Mouse (Mus musculus): ENCODE measurements around the gene Gm16181.

Gene Gm16181

DNA sequence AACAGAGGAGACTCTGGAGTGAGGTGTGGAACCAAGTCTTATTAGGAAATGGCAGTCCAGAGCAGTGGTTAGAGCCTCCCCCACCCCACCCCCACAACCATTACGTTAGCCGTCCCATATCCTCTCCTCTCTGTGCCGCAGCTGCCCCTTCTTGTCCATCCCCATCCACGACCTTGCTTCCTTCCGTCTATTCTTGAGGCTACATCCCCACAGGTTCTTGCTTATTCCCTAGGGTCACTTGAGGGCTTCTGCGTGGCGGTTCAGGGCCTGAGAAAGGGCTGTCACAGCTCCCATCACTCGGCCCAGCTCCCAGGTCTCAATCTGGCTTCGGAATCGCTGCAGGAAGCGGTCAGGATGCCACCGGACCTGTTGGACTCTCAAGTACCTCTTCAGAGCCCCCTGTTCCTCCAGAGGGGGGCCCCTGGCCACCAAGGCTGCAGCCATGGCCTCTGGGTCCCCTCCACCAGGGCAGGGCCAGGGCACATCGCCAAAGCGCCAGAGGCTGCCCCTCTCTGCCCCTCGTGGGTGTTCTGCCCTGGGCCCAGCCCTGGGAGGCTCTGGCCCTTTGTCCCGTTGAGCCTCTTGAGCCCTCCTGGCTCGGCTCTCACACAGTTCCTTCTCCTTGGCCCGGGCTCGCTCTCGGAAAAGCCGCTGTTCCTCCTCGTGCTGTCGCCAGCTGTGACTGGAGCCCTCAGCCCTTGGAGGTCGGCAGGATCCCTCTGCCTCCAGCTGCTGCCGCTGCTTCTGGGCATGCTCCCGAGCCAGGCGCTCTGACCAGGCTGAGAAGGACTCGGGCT is at the start of gene Gm16181:
TSS of gene Gm16181 (plus strand) at position 679 of the 797 bp plus-strand sequence.
- DNase-seq (ENCODE audit: low read depth): no peak

DNA sequence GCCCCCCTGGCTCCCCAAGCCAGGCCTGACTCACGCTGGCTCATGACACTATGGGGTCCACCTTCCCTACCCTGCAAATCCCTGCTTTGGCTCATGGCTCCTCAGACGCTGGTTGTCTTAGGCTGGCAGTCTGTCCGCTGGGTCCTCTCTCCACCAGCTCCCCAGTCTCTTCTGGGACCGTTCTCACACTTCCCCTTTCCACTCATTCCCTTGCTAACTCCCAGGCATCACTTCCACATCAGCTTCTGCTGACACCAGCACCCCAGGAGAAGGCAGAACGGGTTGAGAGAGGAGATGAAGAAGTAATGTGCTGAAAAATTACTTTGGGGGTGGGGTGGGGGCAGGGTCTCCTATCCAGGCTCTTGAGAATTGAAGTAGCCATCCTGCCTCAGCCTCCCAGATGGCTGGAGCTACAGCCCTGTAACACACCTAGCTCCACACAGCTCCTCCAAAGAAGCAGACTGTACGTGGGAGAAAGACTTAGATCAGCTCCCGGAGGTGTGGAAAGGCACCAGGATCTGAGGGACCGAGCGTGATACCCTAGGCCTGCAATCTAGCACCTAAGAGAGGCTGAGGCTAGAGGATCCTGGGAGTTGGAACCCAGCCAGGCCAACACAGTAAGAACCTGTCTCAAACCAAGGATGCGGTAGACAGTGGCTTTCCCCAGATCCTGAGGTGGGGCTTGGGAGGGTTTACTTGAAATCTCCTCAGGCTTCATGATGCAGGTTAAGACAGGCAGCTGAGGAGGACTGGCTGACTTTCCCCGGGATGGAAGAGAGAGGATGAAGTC is 48.0 kb upstream of the Gm16181 start:
- no peak for DNase-seq (ENCODE audit: low read depth)

DNA sequence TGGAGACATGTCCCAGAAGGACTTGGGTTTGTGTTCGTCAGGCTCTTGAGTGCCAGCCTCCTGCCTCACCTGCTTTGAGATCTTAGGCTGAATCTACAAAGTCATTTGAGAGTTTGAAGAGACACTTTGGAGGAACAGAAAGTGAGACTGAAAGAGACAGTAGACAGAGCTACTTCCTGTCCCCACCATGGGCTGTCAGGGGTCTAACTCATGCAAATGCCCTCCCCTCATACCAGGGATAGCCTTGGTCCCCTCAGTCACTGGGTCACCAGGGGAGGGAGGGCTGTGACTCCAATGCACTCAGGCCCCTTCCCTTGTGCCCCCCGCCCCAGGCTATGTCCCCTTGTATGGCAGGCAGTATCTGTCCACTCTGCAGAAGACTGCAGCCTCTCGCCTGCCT is 47.3 kb upstream of the Gm16181 start:
- no peak for DNase-seq (ENCODE audit: low read depth)

DNA sequence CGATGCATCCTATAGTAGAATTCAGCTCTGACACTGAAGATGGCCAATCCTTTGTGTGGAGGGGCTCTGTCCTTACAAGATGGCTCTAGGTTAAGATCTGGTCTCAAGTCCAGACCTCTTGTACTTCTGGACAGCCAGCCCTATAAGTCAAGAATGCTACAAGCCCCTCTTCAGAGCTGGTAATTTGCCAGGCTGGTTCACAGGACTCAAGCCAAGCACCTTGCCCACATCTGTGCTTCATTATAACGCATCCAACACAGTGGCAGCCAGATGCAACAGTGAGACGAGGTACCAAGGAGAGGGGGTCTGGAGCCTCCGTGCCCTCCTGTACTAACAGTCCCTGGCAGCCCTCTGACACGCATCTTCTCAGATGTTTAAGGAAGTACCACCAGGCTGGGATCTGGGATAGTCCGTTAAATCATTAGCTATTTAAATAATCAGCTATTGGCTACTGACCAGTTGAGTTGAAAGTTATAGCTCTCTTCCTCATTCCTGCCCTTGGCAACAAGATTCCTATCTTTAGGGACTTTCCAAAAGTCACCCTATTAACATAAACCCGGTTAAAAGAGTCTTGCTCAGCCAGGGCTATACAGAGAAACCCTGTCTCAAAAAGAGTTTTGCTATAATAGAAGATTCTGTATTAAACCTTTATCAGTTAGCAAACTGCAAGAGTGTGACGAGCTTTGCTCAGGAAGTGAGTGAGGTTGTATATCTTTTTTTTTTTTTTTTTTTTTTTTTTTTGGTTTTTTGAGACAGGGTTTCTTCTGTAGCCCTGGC is 46.2 kb upstream of the Gm16181 start:
- DNase-seq (ENCODE audit: low read depth): no peak

DNA sequence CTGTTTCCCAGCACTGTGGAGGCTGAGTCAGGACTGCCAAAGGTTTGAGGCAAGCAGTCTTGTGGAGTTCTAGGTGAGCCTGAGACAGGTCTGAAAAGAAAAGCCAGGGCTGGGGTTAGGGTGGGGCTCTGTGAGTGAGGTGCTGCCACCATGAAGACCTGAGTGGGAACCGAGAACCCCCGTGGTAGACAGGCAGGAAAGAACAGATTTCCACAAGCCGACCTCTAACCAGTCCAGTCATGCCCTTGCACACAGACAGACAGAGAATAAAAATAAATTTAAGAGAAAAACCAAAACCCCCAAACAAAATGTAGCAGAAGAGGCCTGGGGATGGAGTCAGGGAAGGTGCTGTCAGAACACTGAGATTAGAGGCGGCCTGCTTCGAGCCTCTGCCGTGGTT is 45.3 kb upstream of the Gm16181 start:
- no peak for DNase-seq (ENCODE audit: low read depth)

DNA sequence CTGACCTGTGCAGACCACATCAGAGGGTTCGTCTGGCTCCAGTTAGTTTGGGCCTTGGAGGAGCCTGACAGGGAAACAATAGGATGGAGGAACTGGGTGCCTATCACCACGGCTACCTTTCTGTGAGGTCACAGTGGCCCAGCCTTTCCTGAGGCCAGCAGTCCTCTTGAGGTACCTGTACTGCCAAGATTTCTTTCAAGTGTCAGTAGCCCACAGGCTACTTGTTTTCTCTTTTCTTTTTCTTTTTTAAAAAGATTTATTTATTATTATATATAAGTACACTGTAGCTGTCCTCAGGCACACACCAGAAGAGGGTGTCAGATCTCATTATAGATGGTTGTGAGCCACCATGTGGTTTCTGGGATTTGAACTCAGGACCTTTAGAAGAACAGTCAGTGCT is 44.7 kb upstream of the Gm16181 start, which contains the start of gene Aif1:
TSS of gene Aif1 (minus strand) at position 101 of the 400 bp plus-strand sequence.
- no peak for DNase-seq (ENCODE audit: low read depth)

DNA sequence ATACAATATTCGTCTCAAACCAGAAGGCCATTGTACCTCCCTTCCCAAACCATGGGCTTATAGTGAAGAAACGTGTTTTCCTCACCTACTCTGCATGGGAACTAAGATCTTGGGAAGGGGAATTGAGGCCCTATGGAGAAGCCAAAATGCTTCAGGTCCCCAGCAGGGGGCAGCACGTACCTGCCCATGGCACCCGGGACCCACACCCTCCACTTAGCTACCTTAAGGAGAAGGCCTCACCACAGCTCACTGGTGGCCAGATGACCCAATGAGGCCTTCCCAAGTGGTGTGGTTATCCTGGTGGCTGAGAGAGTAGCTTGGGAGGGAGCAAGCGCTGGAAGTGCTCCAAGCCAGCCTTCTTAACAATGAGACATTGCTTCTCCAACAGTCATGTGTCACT is 42.1 kb upstream of the Gm16181 start:
- DNase-seq (ENCODE audit: low read depth): no peak

DNA sequence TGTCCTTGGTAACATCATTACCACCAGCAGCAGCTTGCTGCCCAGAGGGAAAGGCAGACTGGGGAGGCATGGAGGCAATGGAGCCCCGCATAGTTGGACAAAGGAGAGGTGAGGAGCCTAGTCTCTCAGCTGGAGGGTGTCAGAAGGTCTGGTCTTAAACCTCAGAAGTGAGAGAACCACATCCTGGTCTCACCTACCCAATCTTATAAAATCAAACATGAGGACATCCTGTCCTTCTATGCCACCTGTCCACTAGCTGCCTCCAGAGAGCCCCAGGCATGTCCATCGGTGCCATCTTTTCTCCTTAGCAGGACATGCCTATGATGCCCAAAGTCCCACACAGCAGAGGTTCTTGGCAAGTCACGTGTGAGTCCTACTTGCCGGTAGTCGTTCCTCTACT is 40.5 kb upstream of the Gm16181 start:
- no peak for DNase-seq (ENCODE audit: low read depth)

DNA sequence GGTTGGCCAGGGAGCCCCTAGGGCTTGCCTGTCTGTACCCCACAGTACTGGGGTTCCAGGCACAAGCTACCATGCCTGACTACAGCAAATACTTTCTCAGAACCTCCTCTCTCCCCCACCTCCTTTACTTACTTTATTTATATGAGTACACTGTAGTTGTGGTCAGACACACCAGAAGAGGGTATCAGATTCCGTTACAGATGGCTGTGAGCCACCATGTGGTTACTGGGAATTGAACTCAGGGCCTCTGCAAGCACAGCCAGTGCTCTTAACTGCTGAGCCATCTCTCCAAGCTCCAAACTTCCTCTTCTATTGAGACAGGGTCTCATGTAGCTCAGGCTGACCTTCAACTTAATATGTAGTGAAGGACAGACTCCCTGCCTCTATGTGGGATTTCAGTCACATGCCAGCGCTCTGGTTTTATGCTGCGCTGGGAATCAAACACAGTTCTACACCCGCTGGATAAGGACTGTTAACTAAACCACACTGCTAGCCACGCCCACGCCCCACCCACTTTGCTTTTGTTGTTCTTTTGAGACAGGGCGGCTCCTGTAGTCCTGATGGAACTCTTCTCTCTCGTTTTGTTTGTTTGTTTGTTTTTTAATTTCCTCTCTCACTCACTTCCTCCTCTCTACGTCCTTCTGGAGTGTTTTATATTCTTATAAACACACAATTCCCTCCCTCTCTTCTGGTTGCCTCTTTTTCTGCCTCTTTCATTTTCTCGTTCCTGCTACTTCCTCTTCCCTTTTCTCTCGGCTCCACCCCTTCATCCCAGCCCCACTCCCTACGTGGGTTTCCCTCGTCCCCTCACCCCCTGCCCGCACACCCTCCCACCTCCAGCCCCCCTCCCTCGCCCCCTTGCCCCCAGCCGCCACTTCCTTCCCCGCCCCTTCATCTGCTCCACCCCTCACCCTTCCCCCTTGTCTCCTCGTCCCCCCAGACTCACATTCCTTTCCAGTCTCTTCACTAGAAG is 34.7 kb upstream of the Gm16181 start:
- DNase-seq (ENCODE audit: low read depth): no peak

DNA sequence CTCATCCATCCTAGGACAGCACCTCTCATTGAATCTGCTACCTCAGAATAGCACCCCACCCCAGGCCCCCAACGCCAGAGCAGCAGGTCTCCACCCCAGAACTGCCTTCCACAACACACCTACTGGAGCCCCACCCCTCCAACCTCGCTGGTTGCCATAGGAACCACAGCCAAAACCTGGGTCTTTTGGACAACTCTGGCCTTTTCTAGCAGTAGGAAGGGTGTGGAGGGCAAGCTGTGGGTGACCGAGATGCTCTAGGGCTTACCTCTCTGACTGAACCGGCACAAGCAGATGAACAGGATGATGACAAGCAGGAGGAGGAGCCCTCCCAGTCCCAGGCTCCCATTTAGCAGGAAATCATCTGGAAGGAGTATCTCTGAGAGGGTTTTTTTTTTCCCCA is 34.0 kb upstream of the Gm16181 start:
- DNase-seq (ENCODE audit: low read depth): no peak

DNA sequence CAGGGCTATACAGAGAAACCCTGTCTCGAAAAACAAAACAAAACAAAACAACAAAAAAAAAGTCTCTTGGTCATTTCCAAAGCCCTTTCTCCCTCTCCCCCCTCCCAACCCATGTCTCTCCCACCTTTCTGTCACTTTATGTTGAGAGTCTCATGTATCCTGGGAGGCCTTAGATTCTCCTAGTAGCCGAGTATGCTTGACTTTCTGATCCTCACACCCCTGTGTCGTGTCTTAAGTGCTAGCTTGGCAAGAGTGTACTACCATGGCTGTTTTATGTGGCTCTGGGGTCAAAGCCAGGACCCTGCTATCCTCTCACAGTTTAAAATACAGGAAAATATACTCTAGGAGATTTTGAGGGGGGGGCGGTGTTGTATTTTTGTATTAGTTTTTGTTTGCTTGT is 33.3 kb upstream of the Gm16181 start:
- DNase-seq (ENCODE audit: low read depth): no peak

DNA sequence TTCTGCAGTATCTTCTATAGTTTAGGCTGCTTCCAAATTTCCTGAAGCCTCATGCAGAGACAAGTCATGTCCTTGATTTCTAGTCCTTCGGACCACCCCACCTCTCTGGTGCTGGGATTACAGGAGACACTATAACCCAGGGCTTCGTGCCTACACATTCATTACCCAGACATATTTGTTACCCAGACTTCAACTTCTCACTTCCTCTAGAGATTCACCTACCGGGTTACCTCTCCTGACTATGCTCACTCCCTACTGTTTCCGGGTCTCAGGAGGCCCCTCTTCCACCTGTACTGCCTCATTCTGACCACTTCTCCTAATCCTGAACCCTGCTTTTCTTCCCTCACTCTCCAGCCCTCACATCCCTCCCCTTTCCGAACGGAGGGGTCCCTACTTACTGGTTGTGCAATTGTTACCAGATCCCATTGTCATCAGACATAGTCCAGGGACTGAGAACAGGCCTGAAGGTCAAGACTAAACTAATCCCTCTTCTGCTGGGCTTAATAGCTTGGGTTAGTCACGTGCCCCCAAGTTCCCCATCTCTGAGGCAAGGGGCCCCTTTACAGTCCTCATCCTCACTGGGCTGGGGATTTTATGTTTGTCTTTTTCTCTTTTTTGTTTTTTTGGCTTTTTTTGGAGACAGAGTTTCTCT is 32.5 kb upstream of the Gm16181 start, which contains the start of gene Lst1:
TSS of gene Lst1 (minus strand) at position 481 of the 652 bp plus-strand sequence.
- no peak for DNase-seq (ENCODE audit: low read depth)

DNA sequence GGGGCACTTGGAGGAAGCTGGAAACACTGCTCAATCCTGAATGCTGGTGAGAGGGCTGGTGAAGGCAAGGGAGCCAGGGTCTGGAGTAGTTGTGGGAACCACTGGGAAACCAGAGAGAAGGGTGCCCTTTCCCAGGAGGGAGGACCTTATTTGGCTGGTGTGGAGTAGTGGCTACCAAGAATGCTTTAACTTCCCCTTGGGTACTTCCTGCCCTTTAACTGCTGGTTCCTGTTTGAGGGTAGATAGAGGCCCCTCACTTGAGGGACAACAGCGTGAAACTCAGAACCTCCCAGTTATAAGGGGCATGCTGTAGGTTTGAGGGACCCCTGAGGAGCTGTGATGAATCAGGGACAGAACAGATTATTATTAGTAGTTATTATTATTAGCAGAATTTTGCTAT is 31.4 kb upstream of the Gm16181 start:
- no peak for DNase-seq (ENCODE audit: low read depth)

DNA sequence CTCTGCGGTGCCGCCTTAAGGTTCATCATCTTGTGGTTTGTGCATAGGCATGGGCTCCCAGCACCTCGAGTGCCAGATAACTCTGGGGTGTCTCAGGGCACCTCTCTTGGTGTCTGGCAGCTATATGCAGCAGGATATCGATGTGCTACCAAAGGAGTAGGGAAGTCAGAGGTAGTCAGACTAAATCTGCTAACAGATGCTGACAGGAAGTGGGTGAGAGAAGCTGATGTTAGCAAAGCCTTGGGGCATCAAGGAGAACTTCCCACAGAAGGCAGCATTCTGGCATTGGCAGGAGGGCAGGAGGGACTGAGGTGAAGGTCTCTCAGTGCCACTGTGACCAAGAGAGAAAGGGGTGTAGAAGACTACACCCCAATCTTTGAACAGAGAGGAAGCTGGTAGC is 30.5 kb upstream of the Gm16181 start:
- DNase-seq (ENCODE audit: low read depth): no peak

DNA sequence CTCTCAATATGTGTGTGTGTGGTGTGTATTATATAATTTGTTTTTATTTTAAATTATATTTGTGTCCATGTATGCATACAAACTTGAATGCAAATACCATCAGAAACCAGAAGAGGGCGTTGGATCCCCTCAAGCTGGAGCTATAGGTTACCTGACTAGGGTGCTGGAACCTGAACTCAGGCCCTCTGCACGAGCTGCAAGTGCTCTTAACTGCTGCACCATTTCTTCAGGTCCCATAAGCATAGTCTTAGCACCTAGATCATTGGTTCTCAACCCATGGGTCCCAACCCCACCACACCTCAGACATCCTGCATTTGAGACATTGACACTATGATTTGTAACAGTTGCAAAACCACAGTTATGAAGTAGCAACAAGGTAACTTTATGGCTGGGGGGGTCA is 28.9 kb upstream of the Gm16181 start:
- no peak for DNase-seq (ENCODE audit: low read depth)

DNA sequence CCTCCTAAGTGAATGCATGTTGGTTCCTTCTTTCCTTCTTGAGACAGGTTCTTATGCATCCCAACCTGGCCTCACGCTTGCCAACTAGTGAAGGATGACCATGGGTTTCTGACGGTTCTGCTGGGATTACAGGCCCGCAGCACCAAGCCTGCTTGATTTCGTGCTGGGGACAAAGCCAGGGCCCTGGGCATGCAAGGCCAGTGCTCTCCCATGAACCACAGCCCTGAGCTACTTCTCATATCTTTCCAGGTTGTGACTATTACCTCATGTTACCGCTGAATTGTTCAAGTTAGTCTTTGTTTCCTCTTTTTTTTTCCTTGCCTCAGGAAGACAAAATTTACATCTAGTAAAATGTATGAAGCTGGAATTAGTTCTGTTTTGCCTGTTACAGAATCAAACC is 27.7 kb upstream of the Gm16181 start:
- DNase-seq (ENCODE audit: low read depth): no peak

DNA sequence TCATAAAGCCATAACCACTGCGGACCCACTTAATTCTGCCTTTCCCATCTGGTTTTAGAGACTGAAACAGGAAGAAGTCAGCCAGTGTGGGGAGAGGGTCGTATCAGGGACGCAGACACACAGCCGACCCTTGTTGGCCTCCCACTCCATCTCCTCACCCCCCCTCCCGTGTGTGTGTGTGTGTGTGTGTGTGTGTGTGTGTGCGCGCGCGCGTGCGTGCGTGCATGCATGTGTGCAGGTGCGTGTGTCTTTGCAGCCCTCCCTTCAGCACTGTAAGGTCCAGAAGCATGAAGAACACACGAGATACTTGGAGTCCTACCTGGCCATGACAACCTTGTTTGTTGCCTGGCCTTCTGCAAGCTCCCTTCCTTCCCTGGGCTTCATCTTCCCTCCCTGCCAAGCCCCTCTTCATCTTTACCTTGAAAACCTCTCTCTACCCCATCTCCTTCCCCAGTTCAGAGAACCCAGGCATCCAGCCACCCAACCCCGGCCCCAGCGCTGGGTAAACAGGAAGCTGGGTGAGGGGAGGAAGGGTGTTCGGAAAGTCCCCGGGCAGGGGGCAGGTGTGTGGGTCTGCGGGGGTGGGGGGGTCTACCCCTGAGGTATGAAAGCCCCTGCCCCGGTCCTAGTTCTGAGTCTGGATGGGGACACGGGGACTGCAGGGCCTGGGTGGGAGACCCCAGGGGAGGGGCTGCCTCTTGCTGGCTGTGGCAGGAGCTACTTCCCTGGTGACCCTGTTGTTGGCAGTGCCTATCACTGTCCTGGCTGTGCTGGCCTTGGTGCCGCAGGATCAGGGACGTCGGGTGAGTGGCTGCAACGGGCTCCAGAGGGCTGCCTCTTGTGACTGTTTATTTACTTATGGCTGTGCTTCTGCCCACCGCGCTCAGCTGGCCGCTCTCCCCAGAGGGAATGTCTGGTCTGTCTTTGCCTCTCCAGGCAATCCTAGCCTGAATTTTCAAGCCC is 26.5 kb upstream of the Gm16181 start, which contains the start of gene Ltb:
TSS of gene Ltb (plus strand) at position 559 of the 963 bp plus-strand sequence.
- no peak for DNase-seq (ENCODE audit: low read depth)

DNA sequence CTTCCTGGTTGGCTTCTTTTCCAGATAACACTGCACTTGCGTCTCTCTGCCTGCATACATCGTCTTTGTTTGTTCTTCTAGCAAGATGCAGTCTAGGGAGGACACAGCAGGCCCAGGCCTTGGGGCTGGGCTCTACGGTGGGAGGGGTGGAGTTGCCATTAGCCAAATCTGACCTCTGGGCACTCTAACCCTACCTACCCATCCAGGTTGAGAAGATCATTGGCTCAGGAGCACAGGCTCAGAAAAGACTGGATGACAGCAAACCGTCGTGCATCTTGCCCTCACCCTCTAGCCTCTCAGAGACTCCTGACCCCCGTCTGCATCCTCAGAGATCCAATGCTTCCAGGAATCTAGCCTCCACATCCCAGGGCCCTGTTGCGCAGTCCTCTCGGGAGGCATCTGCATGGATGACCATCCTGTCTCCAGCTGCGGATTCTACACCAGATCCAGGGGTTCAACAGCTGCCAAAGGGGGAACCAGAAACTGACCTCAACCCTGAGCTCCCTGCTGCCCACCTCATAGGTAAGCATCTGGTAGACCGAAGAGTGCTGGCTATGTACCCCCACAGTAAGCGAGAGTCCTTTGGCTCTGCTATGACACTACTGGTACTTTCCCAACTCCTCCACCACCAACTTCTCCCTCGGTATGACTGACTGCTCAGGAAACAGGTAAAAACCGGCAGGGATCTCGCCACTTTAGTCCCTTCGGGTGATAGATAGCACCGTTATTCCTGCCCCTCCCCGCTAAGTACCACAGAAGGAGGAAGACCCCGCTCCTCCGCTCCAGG is 25.6 kb upstream of the Gm16181 start:
- no peak for DNase-seq (ENCODE audit: low read depth)
